In genomic region chr5:124010077-124010476, GRCm38 (mm10) we compare ENCODE assay signal across 9 mouse cellular contexts. TPM values are rescaled to one million over a fixed set of nuclear protein-coding genes. Genes with fewer than 3 reads are reported as not detected.
DNase-seq lines count a peak whose midpoint lies in the region; ATAC-seq lines count a peak whose summit lies in the region.
"Had no signal": no experiment of that assay in that cellular context is flagged by ENCODE, and none has a peak within 500 bp of the region (broad histone marks: within the 10 kb centered on the region; RNA-seq: fewer than 3 reads in every experiment).

No protein-coding gene starts in this region.

- peaks cover 56% of the 10 kb centered on the region for H3K4me1 ChIP-seq in kidney, embryonic 15.5 days
- peaks cover 44% of the 10 kb centered on the region for H3K4me1 ChIP-seq in embryonic facial prominence, embryonic 12.5 days
- peaks cover 69% of the 10 kb centered on the region for H3K4me1 ChIP-seq in hindbrain, embryonic 13.5 days (replicated peaks)

- peak overlapping the region; percentile 91 for H3K27ac ChIP-seq in kidney, embryonic 15.5 days
- peak overlapping the region; percentile 83; the same call in 1 of the 2 replicates for H3K27ac ChIP-seq in embryonic facial prominence, embryonic 12.5 days
- peak overlapping the region; percentile 91 for H3K27ac ChIP-seq in hindbrain, embryonic 13.5 days

- H3K27me3 ChIP-seq in kidney, embryonic 15.5 days = no peaks in the 10 kb centered on the region
- H3K27me3 ChIP-seq in embryonic facial prominence, embryonic 12.5 days = no peaks in the 10 kb centered on the region
- H3K27me3 ChIP-seq in hindbrain, embryonic 13.5 days = no peaks in the 10 kb centered on the region

- peaks cover 54% of the 10 kb centered on the region for H3K36me3 ChIP-seq in kidney, embryonic 15.5 days
- peaks cover 50% of the 10 kb centered on the region for H3K36me3 ChIP-seq in embryonic facial prominence, embryonic 12.5 days
- H3K36me3 ChIP-seq in hindbrain, embryonic 13.5 days = peaks cover 53% of the 10 kb centered on the region

- 0 out of 2 replicates have a peak overlapping the region, but pooled peaks have one; percentile 6 for H3K9ac ChIP-seq in kidney, embryonic 15.5 days
- no peak overlapping the region for H3K9ac ChIP-seq in embryonic facial prominence, embryonic 12.5 days
- H3K9ac ChIP-seq in hindbrain, embryonic 13.5 days = no peak overlapping the region

- H3K4me2 ChIP-seq in kidney, embryonic 15.5 days = no peak overlapping the region
- no peak overlapping the region for H3K4me2 ChIP-seq in embryonic facial prominence, embryonic 12.5 days (replicated peaks)
- H3K4me2 ChIP-seq in hindbrain, embryonic 13.5 days = no peak overlapping the region

- ATAC-seq in kidney, embryonic 15.5 days (replicated peaks; ENCODE audit: low FRiP score) = no peak
- no peak for ATAC-seq in embryonic facial prominence, embryonic 12.5 days (ENCODE audit: insufficient number of reproducible peaks, insufficient read depth, low FRiP score, low TSS enrichment)
- no peak for ATAC-seq in hindbrain, embryonic 13.5 days (ENCODE audit: low FRiP score)
- peak; percentile 56 for ATAC-seq in megakaryocyte progenitor cell, adult 5-6 weeks (replicated peaks; ENCODE audit: poor library complexity)

- H3K9me3 ChIP-seq in kidney, embryonic 15.5 days (replicated peaks) = no peaks in the 10 kb centered on the region
- no peaks in the 10 kb centered on the region for H3K9me3 ChIP-seq in embryonic facial prominence, embryonic 12.5 days
- no peaks in the 10 kb centered on the region for H3K9me3 ChIP-seq in hindbrain, embryonic 13.5 days

- 92% methylated on average over 8 of the region's 8 CpGs for WGBS in kidney, embryonic 15.5 days
- 91% methylated on average over 8 of the region's 8 CpGs for WGBS in embryonic facial prominence, embryonic 12.5 days
- WGBS in hindbrain, embryonic 13.5 days = 91% methylated on average over 8 of the region's 8 CpGs

- no peak for DNase-seq in kidney, adult 9 months
- DNase-seq in ovary, postnatal 10 days (ENCODE audit: low spot score) = no peak
- no peak for DNase-seq in gastrocnemius, postnatal 4 days (ENCODE audit: low spot score in 2 of 2)
- no peak for DNase-seq in gastrocnemius, postnatal 10 days
- DNase-seq: adrenal gland, postnatal 25 days had no signal

- no peak overlapping the region for H3K4me3 ChIP-seq in kidney, embryonic 15.5 days (replicated peaks)
- H3K4me3 ChIP-seq in embryonic facial prominence, embryonic 12.5 days = no peak overlapping the region
- no peak overlapping the region for H3K4me3 ChIP-seq in hindbrain, embryonic 13.5 days

RNA-seq across cellular contexts. Expression of gene Vps37b, which starts 22.0 kb away (rescaled TPM):
- polyA plus RNA-seq in kidney, embryonic 15.5 days (2015; fragmentation: Nextera tagmentation; extraction: Ambion mirVana) = 33.8 and 35.3 TPM in 2 replicates
- 42.5 and 42.8 TPM in 2 replicates for polyA plus RNA-seq in embryonic facial prominence, embryonic 12.5 days (2016; fragmentation: Nextera tagmentation; extraction: Ambion mirVana)
- 79.3 and 84.7 TPM in 2 replicates for polyA plus RNA-seq in hindbrain, embryonic 13.5 days (2015; fragmentation: Nextera tagmentation; extraction: Ambion mirVana)
- total RNA-seq in megakaryocyte progenitor cell, adult 5-6 weeks (2015) = 11.4 and 14.8 TPM in 2 replicates
- 15.2 and 15.6 TPM in 2 replicates for total RNA-seq in megakaryocyte progenitor cell, adult 5-6 weeks (2017)
- 10 to 100 TPM; 24.4 to 29.3 TPM for total RNA-seq in gastrocnemius, postnatal 4 days (2021)
- total RNA-seq in gastrocnemius, postnatal 10 days (2021) = 10 to 100 TPM; 11.9 to 13.4 TPM

RNA-seq across cellular contexts. Expression of gene Hip1r, which starts 36.6 kb away (rescaled TPM):
- polyA plus RNA-seq in kidney, embryonic 15.5 days (2015; fragmentation: Nextera tagmentation; extraction: Ambion mirVana) = 18.2 and 20.0 TPM in 2 replicates
- polyA plus RNA-seq in embryonic facial prominence, embryonic 12.5 days (2016; fragmentation: Nextera tagmentation; extraction: Ambion mirVana) = 10.0 and 11.4 TPM in 2 replicates
- polyA plus RNA-seq in hindbrain, embryonic 13.5 days (2015; fragmentation: Nextera tagmentation; extraction: Ambion mirVana) = 21.4 and 25.5 TPM in 2 replicates
- total RNA-seq in megakaryocyte progenitor cell, adult 5-6 weeks (2015) = 4.9 and 6.9 TPM in 2 replicates
- 14.2 and 16.0 TPM in 2 replicates for total RNA-seq in megakaryocyte progenitor cell, adult 5-6 weeks (2017)
- total RNA-seq in gastrocnemius, postnatal 4 days (2021) = 1 to 10 TPM; 5.5 to 6.6 TPM
- 1 to 10 TPM; 8.2 to 9.0 TPM for total RNA-seq in gastrocnemius, postnatal 10 days (2021)
